Mouse (Mus musculus): ENCODE measurements around the gene Gm3383.
"Not testable (repeated sequence)": the region's sequence is repeated elsewhere in the genome, so short reads cannot be mapped to it uniquely, and the experiment has no call there.

Gm3383 gene

GRCm38 (mm10) chr14:5807882-5808281 lies at the start of gene Gm3383:
Gene Gm3383 (minus strand): TSS chr14:5807982.
- not testable (repeated sequence) for DNase-seq (ENCODE audit: low spot score in 2 of 2)

GRCm38 (mm10) chr14:5855911-5856310 lies 48.1 kb upstream of the Gm3383 start:
- DNase-seq (ENCODE audit: low spot score in 2 of 2), result not testable (repeated sequence)

GRCm38 (mm10) chr14:5830229-5830628 lies 22.4 kb upstream of the Gm3383 start, which contains the start of gene Gm3424:
Gene Gm3424 (minus strand): TSS chr14:5830329.
- not testable (repeated sequence) for DNase-seq (ENCODE audit: low spot score in 2 of 2)

GRCm38 (mm10) chr14:5812699-5813356 lies 5.0 kb upstream of the Gm3383 start:
- DNase-seq (ENCODE audit: low spot score in 2 of 2), result not testable (repeated sequence)

- not testable (repeated sequence) for DNase-seq (ENCODE audit: low spot score in 2 of 2)
Measured at GRCm38 (mm10) chr14:5741477-5741876, 66.3 kb downstream of the Gm3383 start, which contains the start of gene Gm3373. Gene Gm3373 (minus strand): TSS chr14:5741577.

GRCm38 (mm10) chr14:5687357-5687756 lies 120.4 kb downstream of the Gm3383 start, which contains the start of gene Gm9603:
Gene Gm9603 (minus strand): TSS chr14:5687457.
- not testable (repeated sequence) for DNase-seq (ENCODE audit: low spot score in 2 of 2)

GRCm38 (mm10) chr14:5632928-5633327 lies 174.9 kb downstream of the Gm3383 start, which contains the start of gene Gm8265:
Gene Gm8265 (minus strand): TSS chr14:5633028.
- not testable (repeated sequence) for DNase-seq (ENCODE audit: low spot score in 2 of 2)

Measured in urinary bladder, adult 18-20 months (tissue).